Mouse (Mus musculus): Measurements from ENCODE around the gene Sox2. TPM values are rescaled to one million over a fixed set of nuclear protein-coding genes. Genes with fewer than 3 reads are reported as not detected.
A peak's percentile ranks its signal among the peaks of the same experiment; 100 is the strongest.

Gene Sox2
- polyA plus RNA-seq, 1 experiment from 2014 or later, result 0.08 TPM

- Histone ChIP-seq H3K4me3 (replicated peaks) (peak overlapping the region; percentile 36), H3K4me1 (peaks cover 8% of the 10 kb centered on the region; the same call in 1 of the 2 replicates), H3K9ac (peak overlapping the region; percentile 18; the same call in 1 of the 2 replicates), H3K9me3 (replicated peaks) (no peaks in the 10 kb centered on the region), H3K36me3 (no peaks in the 10 kb centered on the region), H3K27me3 (no peaks in the 10 kb centered on the region), H3K4me2 (peak overlapping the region; percentile 68), H3K27ac (no peak overlapping the region)
- 5% methylated on average over 20 of the region's 20 CpGs for WGBS
- ATAC-seq (replicated peaks; ENCODE audit: low FRiP score), result peak; percentile 22; the same call in 1 of the 2 replicates
These were observed 41.6 kb downstream of the Sox2 start for GRCm38 (mm10) chr3:34691703-34692393.

DNA sequence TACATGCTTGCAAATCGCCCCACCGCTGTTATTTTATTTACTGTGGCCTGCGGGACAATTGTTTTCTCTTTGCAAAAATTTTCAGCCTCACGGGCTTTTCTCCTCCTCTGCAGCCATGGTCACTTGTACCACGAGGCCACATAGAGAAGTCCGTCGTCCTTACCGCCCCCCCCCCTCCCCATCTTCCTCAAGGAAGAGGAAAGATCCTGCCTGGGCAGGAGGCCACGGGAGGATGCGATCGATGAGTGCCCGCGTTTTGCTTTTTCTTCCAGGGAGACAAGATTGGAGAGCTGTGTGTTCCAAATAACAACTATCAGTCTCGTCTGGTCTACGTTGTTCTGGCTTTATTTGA lies 42.2 kb downstream of the Sox2 start:
- Histone ChIP-seq H3K27ac (no peak overlapping the region), H3K36me3 (no peaks in the 10 kb centered on the region), H3K4me2 (peak overlapping the region; percentile 68), H3K4me3 (replicated peaks) (peak overlapping the region; percentile 36), H3K9me3 (replicated peaks) (no peaks in the 10 kb centered on the region), H3K27me3 (no peaks in the 10 kb centered on the region), H3K9ac (peak overlapping the region; percentile 18; the same call in 1 of the 2 replicates), H3K4me1 (peaks cover 8% of the 10 kb centered on the region; the same call in 1 of the 2 replicates)
- 18% methylated on average over 15 of the region's 15 CpGs for WGBS
- 0 out of 2 replicates have a peak, but pooled peaks have one; percentile 25 for ATAC-seq (replicated peaks; ENCODE audit: low FRiP score)

MicroRNAs within 50 kb of the gene (microRNA counts, 519-probe panel; counts per million panel counts)
- 31.7 counts per million for microRNA mmu-miR-1897-3p

Small RNAs within 50 kb of the gene (microRNA-seq; reads per million reads assigned to microRNA genes)
- gene Mir1897, result not detected
